Mouse (Mus musculus): ENCODE results near the gene Cyp19a1.

Cyp19a1 gene

GRCm38 (mm10) chr9:54268010-54268409 is at the start of gene Cyp19a1:
TSS of gene Cyp19a1 (minus strand) at chr9:54268110.
- DNase-seq: no peak

GRCm38 (mm10) chr9:54316363-54316762 is 48.5 kb upstream of the Cyp19a1 start:
- no peak for DNase-seq

GRCm38 (mm10) chr9:54308751-54309358 is 40.9 kb upstream of the Cyp19a1 start:
- no peak for DNase-seq

- DNase-seq: no peak
Measured at GRCm38 (mm10) chr9:54308209-54308608, 40.3 kb upstream of the Cyp19a1 start.

- no peak for DNase-seq
Measured at GRCm38 (mm10) chr9:54301255-54301654, 33.3 kb upstream of the Cyp19a1 start.

GRCm38 (mm10) chr9:54299792-54300191 is 31.9 kb upstream of the Cyp19a1 start:
- DNase-seq: no peak

- DNase-seq: no peak
Measured at GRCm38 (mm10) chr9:54299389-54299788, 31.5 kb upstream of the Cyp19a1 start.

- DNase-seq: no peak
Measured at GRCm38 (mm10) chr9:54287804-54288203, 19.9 kb upstream of the Cyp19a1 start.

- DNase-seq: no peak
Measured at GRCm38 (mm10) chr9:54286331-54286987, 18.5 kb upstream of the Cyp19a1 start, which contains the start of gene Gldn. TSS of gene Gldn (plus strand) at chr9:54286486.

GRCm38 (mm10) chr9:54279046-54279589 is 11.2 kb upstream of the Cyp19a1 start:
- DNase-seq: no peak

- no peak for DNase-seq
Measured at GRCm38 (mm10) chr9:54275283-54275682, 7.4 kb upstream of the Cyp19a1 start.

GRCm38 (mm10) chr9:54270889-54271288 is 3.0 kb upstream of the Cyp19a1 start:
- DNase-seq: no peak

- no peak for DNase-seq
Measured at GRCm38 (mm10) chr9:54269987-54270386, 2.1 kb upstream of the Cyp19a1 start.

GRCm38 (mm10) chr9:54264754-54265153 is 3.2 kb downstream of the Cyp19a1 start:
- no peak for DNase-seq

- DNase-seq: no peak
Measured at GRCm38 (mm10) chr9:54244869-54245665, 22.8 kb downstream of the Cyp19a1 start.

GRCm38 (mm10) chr9:54227580-54227979 is 40.3 kb downstream of the Cyp19a1 start:
- DNase-seq: no peak

GRCm38 (mm10) chr9:54216511-54216910 is 51.4 kb downstream of the Cyp19a1 start:
- no peak for DNase-seq

GRCm38 (mm10) chr9:54214881-54215280 is 53.0 kb downstream of the Cyp19a1 start:
- DNase-seq: no peak

- no peak for DNase-seq
Measured at GRCm38 (mm10) chr9:54194790-54195189, 73.1 kb downstream of the Cyp19a1 start.

GRCm38 (mm10) chr9:54191435-54191834 is 76.5 kb downstream of the Cyp19a1 start:
- no peak for DNase-seq

- DNase-seq: no peak
Measured at GRCm38 (mm10) chr9:54182484-54182883, 85.4 kb downstream of the Cyp19a1 start.

- peak; percentile 6 for DNase-seq
Measured at GRCm38 (mm10) chr9:54181330-54181729, 86.6 kb downstream of the Cyp19a1 start.

- no peak for DNase-seq
Measured at GRCm38 (mm10) chr9:54180216-54180615, 87.7 kb downstream of the Cyp19a1 start.

GRCm38 (mm10) chr9:54169489-54169888 is 98.4 kb downstream of the Cyp19a1 start:
- no peak for DNase-seq
